In genomic region chr14:31742523-31742922, GRCm38 (mm10) we compare ENCODE assay signal across 25 mouse cellular contexts.
"Had no signal": no experiment of that assay in that cellular context is flagged by ENCODE, and none has a peak within 500 bp of the region (broad histone marks: within the 10 kb centered on the region; RNA-seq: fewer than 3 reads in every experiment).

No protein-coding gene starts in this region.

- DNase-seq: gastrocnemius, adult 2 months; gastrocnemius, postnatal 10 days; gastrocnemius, postnatal 25 days; heart, adult 18-20 months; heart, postnatal 10 days; heart, postnatal 4 days; kidney, adult 18-20 months; kidney, adult 8-10 months; kidney, postnatal 14 days; kidney, postnatal 36 days; layer of hippocampus, adult 9-11 months; layer of hippocampus, postnatal 36 days; left cerebral cortex, postnatal 4 days had no signal

- H3K4me2 ChIP-seq: heart, embryonic 12.5 days; hindbrain, embryonic 12.5 days; hindbrain, embryonic 14.5 days; intestine, embryonic 15.5 days; limb, embryonic 13.5 days; limb, embryonic 15.5 days had no signal

- H3K27me3 ChIP-seq: heart, embryonic 12.5 days; hindbrain, embryonic 12.5 days; intestine, embryonic 15.5 days; limb, embryonic 13.5 days; limb, embryonic 15.5 days had no signal

- H3K9me3 ChIP-seq: heart, embryonic 10.5 days; heart, embryonic 12.5 days; hindbrain, embryonic 10.5 days; hindbrain, embryonic 12.5 days; intestine, embryonic 15.5 days; limb, embryonic 13.5 days; limb, embryonic 15.5 days had no signal

- H3K9ac ChIP-seq: heart, embryonic 12.5 days; hindbrain, embryonic 12.5 days; hindbrain, embryonic 14.5 days; intestine, embryonic 15.5 days; limb, embryonic 13.5 days; limb, embryonic 15.5 days had no signal

- H3K4me3 ChIP-seq: gastrocnemius, adult 2 months; heart, embryonic 10.5 days; heart, embryonic 12.5 days; hindbrain, embryonic 10.5 days; hindbrain, embryonic 12.5 days; intestine, embryonic 15.5 days; limb, embryonic 13.5 days; limb, embryonic 15.5 days had no signal

- H3K27ac ChIP-seq: gastrocnemius, adult 2 months; heart, embryonic 10.5 days; hindbrain, embryonic 10.5 days; hindbrain, embryonic 12.5 days; hindbrain, embryonic 14.5 days; intestine, embryonic 15.5 days; kidney, postnatal 0 days; limb, embryonic 13.5 days; limb, embryonic 15.5 days had no signal

- ATAC-seq: hindbrain, embryonic 16.5 days; inflammation-experienced regulatory T-cells, adult 6 months; intestine, embryonic 15.5 days; intestine, postnatal 0 days had no signal

- H3K4me1 ChIP-seq: hindbrain, embryonic 10.5 days; hindbrain, embryonic 12.5 days; intestine, embryonic 15.5 days; limb, embryonic 13.5 days; limb, embryonic 15.5 days had no signal
